Mouse (Mus musculus): Measurements from ENCODE around the gene Mlx.
A peak's percentile ranks its signal among the peaks of the same experiment; 100 is the strongest.
"Not testable (repeated sequence)": the region's sequence is repeated elsewhere in the genome, so short reads cannot be mapped to it uniquely, and the experiment has no call there.

Gene Mlx

DNA sequence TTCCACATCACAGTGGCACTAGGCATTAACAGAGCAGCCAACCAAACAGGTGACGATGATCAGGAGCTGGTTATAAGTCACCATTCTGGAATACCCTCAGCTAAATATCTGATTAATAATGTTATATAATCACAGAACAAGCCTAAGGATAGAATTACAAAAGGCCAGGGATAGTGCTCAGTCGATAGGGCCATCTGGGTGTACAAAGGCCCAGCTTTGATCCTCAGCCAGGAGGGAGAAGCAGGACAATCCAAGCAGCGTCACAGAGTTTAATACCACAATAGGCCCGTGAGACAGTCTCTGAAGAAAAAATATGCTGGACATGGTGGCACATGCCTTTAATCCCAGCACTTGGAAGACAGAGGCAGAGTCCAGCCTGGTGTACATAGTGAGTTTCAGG lies 22.3 kb downstream of the Mlx start:
- DNase-seq = no peak

DNA sequence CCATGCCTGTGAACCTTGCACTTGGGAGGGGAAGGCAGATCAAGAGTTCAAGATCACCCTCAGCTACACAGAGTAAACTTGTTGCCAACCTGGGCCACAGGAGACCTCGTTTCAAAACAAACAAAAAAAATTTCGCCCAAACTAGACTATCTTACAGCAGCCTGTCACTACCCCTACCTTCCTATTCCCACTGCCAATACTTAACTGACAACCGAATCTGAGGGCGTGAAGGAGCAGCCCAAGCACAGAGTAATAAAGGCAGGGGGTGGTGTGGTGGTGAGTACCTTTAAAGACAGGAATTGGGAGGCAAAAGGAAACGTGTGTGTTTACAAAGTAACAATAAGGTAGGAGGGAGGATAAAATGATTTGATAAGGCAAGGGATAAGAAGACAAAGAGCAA lies 23.6 kb downstream of the Mlx start:
- no peak for DNase-seq

DNA sequence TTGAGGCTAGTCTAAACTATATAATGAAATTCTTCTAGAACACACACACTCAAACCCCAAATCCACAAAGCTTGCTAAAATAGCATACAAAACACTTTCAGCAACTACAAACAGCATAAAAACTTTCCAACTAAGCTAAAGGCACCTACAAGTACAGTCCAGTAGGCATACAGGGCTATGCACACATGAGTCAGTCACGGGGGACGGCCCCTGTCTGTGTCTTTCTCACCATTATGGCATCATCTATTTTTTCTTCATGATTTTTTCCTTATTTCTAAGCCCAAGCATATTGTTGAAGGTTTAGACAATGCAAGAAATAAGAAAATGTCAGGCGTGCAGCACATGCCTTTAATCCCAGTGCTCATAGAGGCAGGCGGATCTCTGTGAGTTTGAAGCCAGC lies 24.1 kb downstream of the Mlx start:
- DNase-seq = no peak

DNA sequence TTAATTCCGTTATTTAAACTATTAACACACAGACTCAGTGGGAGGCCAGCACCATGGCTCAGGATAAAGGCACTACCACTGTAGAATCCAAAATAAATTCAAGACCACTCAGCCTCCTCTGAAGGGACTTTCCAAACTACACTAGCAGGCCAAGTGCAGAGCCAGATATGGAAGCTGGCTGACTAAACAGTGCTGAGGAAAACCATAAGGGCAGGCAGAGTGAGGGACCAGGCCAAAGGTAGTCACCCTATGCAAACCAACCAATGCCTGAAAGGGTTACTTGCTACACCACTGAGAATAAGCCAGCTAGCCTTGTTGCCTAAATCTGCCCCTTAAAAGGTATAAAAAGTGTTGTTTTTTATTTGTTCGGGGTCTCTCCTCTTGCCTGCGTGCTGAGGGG lies 25.1 kb downstream of the Mlx start:
- no peak for DNase-seq

DNA sequence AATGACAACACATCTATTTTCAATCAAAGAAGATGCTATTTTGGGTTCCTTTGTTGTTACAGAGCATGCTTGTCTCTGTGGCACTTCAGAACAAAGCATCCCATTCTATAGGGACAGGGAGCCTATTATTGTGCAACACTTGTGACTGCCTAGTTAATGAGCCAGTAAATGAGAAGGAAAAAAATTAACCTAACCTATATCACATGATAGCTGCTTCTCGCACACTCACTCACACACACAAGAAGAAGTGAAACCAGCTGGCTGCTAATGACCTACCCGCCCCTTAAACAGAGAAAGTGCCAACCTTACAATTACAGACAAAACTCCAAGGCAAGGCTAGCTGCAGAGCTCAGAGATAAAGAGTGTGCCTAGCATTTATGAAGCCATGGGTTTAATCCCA lies 28.5 kb downstream of the Mlx start:
- no peak for DNase-seq

DNA sequence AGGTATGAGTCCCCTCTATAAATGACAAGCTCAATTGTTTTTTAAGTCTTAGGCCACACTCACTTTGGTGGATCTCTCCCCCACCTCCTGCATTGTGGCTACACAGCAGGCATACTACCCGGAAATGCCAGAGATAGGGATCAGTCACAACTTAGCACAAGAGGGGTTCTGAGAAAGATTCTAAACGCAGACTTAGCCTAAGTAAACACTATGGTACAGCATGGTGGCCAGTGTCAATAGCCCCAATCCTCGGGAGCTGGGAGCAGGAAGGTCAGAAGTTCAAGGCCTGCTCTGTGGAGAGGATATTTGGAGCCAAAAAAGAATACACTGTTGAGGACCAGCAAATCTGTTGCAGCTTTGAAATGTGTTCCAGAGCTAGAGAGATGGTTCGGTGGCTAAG lies 31.0 kb downstream of the Mlx start:
- DNase-seq = no peak

DNA sequence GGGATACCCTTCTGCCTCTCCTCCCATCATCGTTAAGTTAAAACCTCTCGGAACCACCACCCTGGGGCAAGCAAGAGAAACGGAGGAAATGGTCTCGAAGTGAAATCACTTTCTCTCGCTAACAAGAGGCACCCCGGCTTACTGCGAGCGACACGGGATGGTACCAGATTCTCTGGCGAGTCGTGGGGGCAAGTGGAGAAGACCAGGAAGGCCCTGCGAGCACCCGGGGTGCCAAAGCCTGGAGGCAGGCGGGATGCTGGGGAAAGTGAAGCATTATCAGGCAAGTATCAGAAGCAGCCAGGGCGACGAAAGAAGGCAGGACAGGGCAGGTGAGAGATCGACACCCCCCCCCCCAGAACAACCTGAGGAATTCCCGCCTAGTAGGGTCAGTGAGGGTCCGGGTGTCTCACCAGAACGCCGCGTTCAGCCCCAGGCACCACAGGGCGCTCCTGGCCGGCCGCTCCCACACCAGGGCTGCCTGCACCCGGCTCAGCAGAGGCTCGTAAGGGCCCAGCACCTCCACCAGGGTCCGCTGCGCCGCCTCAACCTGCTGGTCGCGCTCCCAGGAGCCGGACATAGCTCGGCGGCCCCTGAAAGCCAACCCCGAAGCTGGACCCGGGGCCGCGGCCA lies 32.2 kb downstream of the Mlx start:
- no peak for DNase-seq

DNA sequence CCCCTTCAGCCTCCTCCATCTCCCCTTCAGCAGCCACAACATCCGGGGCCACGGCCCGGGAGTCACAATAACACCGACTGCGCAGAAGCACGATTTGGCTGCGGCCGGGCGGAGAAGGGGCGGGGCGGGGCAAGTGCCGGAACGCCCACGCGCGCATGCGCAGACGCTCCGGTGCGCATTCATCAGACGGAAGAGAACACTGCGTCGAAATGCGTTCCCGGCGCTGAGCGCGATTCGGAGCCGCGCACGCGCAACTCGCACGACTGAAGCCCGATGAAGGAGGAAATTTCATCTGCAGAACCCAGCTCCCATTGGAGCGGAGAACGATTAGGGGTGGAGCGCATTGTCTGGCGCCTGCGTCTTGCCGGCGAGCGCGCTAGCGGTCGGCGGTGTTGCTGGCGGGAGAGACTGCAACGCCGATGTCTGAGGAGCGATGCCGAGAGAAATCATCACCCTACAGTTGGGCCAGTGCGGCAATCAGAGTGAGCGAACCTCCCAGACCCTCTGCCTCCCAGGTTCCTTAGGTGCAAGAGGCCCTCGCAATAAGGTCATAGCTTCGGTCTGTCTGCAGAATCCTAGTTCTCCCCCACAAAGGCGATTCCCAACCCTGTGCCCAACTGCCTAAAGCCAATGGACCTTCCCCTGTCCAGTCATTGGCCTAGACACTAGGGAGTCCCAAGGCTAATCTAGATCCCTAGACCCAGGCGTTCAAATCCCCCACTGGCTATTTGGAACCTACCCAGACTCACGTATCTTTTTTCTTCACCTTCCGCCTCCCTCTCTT lies 32.9 kb downstream of the Mlx start, which contains the start of the genes Retreg3 and Tubg1:
Gene Retreg3 (minus strand): TSS at position 133 of the 784 bp plus-strand sequence.
Gene Tubg1 (plus strand): TSS at position 178 of the 784 bp plus-strand sequence.
- peak; percentile 99 for DNase-seq

DNA sequence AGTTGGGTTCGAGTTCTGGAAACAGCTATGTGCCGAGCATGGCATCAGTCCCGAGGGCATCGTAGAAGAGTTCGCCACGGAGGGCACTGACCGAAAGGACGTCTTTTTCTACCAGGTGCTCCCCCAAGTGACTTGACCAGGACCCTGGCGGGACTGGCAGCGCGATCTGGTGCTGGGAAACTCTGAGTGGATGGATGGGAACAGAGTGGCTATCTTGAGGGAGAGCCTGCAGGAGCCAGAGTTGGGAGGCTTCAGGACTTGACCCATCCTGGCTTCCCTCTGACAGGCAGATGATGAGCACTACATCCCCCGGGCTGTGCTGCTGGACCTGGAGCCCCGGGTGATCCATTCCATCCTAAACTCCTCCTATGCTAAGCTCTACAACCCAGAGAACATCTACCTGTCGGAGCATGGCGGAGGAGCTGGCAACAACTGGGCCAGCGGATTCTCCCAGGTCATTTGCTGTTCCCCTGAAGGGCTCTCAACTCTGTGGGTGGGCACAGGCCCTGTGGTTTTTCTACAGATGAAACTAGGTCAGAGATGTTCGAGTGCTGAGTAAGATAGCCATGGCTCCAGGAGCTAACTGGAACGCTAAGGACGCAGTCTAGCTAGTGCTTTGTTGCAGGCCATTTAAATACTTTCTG lies 33.6 kb downstream of the Mlx start:
- no peak for DNase-seq

DNA sequence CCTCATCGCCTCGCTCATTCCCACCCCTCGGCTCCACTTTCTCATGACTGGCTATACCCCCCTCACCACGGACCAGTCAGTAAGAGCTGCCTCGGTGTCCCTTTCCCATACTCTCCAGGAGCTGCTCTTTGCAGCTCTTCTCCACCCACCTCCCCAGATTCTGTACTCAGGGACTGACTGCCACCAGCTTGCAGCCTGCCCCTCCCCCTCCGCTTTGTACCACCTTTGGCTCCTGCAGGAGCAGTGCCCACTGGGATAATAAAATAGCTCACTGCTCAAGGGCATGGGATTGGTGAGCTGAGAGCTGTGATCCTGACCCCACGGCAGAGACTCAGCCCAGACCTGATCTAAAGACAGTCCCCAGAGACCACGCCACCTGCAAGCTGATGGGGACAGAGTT lies 37.4 kb downstream of the Mlx start:
- DNase-seq = not testable (repeated sequence)

DNA sequence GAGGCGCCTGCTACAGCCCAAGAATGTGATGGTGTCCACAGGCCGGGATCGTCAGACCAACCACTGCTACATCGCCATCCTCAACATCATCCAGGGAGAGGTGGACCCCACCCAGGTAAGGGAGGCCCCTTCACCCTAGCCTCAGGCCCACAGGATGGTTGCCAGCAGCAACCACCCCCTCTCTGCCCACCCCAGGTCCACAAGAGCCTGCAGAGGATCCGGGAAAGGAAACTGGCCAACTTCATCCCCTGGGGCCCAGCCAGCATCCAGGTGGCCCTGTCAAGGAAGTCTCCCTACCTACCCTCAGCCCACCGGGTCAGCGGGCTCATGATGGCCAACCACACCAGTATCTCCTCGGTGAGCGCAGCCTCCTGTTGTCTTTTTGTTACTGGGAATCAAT lies 37.9 kb downstream of the Mlx start:
- DNase-seq = not testable (repeated sequence)

DNA sequence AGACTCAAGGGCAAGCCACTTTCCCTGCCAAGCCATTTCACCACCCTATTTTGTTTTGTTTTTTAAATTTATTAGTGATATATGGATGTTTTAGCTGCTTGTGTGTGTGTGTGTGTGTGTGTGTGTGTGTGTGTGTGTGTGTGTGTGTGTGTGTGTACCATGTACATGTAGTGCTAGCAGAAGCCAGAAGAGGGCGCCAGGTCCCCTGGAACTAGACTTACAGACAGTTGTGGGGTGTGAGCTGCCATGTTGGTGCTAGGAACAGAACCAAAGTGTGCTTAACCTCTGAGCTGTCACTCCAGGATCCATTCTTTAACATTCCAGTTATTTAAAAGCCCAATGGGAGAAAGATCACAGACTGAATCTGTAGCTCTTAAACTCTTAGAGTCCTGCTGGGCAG lies 40.0 kb downstream of the Mlx start:
- DNase-seq = no peak

DNA sequence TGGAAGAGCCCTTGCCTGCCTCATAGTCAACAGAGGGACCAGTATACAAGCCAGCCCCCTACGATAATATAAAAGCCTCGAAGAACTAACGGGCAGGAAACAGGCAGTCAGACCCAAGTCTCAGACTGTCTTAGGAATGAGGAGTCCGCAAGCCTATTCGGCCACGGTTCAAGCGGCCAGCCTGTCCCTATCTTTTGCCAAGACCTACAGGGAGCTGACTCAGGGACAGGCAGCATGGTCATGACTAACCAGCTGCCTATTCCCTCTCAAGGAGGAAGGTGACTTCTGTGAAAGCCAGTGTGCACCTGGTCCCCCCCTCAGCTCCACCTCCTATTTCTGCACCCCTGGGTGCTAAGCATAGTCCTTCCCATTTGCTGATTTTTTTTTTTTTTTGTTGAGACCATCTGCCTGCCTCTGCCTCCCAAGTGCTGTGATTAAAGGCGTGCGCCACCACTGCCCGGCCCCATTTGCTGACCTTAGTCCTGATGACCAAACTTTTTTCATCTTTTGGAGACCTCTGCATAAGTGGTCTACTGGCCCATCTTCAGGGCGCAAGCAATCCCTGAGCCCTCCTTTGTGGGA lies 42.0 kb downstream of the Mlx start:
- no peak for DNase-seq

DNA sequence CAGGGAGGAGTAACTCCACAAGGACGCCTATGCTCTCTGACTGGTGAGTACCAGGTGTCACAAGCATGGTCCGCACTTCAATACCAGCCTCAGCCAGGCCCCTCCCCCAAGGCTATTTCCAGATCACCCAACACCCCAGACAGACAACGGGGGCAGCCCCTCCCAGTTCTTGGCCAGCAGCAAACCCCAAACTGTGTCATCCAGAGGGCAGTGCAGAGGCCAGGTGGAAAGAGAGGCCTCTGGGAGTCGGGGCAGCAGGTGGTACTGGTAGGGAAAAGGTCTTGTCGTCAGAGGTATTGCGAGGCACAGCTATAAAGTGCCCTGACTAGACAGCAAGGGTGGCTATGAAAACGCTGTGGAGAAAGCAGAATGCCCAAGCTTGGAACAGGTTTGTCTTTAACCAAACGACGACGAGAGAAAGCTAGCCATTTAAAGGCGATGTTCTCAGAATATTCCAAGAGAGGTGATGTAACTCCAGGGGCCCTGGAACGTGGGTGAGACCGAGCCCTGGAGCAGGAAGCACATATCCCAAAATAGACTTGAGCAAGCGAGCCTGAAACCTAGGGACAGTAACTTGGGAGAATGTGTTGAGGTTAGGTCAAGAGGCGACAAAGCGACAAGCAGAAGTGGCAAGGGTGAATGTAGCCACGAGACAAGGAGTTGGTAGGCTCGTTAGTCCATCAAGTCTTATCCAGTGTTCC lies 43.1 kb downstream of the Mlx start:
- DNase-seq = no peak

DNA sequence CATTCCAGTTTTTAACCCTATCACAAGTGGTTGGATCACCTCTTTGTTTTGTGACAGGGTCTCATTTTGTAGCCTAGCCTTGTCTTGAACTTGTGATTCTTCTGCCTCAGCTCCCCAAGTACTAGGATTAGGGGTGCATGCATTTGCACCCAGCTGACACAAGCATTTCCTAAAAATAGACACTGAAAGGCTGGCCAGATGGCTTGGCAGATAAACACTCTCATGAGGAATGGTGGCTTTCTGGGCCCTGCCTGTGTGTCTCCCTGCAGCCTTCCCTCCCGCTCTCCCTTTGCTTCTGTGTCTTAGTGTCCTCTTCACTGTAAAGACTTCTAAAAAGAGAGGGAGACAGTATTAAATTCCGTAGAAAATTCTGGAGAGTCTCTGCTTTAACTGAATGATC lies 44.1 kb downstream of the Mlx start:
- DNase-seq = no peak

DNA sequence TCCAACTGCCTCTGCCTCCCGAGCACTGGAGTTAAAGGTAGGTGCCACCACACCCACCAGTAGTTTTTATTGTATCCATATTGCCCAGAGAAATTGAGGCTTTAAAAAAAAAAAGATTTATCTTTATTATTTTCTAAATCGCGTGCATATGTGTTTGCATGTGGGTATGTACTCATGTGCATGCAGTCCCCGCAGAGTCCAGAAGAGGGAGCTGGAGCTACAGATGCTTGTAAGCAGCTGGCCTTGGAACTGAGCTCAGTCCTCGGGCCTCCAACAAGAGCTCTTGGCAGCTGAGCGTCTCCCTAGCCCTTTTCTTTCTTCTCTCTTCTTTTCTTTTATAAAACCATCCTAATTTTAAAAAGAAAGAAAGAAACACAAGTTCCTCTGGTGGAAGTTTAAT lies 44.6 kb downstream of the Mlx start:
- no peak for DNase-seq

DNA sequence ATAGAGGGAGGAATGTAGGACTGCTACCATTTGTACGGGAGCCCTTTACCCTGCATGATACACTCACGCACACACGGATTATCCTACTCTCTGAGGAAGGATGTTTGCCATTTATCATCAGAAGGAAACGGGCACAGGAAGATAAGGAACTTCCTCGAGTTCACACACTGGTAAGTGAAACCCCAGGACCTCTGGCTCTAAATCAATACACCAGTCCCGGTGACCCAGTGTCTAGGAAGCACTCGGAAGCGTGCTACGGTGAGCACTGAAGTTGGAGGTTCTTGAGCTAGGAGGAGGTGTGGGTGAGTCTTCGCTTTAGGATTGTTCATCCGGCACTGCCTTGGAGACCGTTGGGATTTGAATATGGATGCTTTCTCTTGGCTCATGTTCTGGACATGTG lies 46.0 kb downstream of the Mlx start:
- no peak for DNase-seq

DNA sequence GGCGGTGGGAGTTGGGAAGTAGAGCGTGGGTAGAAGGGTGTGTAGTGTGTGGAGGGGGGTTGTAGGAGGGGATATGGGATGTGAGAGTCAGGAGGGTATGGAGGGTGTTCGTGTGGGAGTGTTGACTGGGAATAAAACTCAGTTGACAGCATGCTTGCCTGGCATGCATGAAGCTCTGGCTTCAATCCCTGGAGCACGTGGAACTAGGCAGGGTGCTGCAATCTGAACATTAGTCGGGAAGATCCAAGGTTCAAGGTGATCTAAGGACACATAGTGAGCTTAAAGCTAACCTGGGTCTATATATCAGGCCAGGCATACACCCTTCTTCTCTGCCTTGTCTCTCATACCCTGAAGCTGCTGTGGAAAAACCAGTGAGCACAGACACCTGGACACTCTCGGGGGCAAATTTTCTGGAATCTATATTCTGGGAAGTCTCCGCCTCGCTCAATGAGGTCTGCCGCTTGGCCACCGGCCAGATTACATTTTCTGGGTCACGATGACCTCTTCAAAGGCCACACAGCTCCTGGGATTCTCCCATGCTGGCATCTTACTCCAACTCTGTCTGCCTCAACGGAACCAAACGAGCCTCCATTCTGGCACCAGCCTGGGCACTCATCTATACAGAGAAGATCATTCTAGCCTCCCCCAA lies 47.3 kb downstream of the Mlx start:
- no peak for DNase-seq

DNA sequence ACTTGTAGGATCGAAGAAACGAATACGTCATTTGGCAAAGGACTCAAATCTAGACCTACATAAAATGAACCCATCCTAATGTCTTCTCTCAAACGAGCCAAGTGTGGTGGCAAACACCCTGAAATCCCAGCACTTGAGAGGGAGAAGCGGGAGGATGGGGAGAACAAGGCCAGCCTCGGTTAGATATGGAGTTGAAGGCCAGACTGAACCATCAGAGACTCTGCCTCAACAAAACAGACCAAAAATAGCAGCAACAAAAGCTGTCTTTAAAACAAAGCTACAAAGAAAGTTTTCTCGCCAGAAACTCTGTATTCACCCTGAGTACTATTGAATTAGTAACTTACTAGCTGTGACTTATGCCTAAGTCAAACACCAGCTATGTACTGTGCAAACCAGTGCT lies 49.9 kb downstream of the Mlx start:
- no peak for DNase-seq

DNA sequence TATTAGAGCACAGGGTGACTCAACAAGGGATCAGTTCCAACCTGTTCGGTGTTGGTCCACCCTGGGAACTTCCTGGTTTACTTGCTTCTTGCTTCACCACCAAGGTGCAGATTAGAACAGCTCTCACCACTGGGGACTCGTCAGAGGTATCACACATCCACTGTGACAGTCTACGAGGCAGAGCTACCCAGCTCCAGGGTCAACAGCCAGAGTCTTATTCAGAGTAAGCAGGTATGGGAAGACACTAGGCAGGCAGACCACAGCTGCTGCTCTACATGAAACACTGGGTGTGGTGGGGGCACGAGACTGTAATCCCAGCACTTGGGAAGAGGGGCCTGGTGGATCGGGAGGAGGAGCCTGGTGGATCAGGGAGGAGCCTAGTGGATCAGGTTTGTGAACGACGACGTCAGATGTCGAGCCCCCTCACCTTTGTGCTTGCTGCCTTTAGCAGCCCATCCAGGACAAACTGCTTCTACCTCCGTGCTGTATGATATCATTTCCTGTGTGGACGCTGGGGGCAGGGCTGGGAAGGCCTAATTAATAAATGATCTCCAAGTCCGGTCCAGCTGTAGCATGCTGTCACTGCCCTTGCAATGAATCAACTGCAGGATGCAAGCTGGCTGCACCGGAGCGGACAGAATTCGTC lies 51.6 kb downstream of the Mlx start:
- DNase-seq = no peak

DNA sequence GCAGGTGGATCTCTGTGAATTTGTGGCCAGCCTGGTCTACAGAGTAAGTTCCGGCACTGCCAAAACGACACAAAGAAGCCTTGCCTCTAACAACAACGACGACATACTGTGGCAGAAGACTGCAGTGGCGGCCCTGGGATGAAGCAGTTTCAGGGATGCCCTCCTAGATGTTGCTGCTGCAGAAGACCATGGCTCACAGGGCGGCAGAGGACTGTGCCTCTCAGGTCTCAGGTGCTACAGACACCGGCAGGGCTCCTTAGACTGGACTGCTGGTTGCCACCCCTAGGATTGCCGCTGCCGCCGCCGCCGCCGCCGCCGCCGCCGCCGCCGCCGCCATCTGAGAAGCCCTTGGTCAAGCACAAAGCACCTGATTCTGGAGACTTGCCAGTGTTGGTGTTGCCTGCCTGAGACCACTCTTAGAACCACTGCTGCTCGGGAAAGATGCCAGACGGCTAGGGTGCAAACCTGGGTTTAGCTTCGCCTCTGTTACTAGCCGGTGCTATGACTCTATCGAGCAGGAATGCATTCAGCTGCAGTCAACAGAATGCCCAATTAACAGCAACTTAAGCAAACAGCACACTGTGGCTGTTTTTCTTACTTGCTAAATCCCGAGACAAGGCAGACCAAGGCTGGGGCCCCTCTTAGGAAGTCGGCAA lies 53.2 kb downstream of the Mlx start:
- DNase-seq = no peak

DNA sequence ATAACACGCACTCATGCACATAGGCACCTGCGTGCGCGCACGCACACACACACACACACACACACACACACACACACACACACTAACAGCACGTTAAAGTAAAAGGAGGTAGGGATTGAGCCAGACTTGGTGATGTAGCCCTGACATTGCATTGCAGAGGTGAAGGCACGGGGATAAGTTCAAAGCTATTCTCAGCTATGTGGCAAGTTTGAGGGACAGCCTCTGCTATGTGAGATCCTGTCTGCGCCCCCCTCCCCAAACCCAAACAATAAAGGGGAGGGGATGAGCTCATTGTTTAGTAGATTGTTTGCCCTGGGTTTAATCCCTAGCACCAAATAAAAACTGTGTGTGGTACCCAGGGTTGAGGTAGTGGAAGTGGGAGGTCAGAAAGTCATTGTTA lies 54.0 kb downstream of the Mlx start:
- no peak for DNase-seq
